Comparison of ENCODE assay signal across 10 mouse cellular contexts in the genomic region with DNA sequence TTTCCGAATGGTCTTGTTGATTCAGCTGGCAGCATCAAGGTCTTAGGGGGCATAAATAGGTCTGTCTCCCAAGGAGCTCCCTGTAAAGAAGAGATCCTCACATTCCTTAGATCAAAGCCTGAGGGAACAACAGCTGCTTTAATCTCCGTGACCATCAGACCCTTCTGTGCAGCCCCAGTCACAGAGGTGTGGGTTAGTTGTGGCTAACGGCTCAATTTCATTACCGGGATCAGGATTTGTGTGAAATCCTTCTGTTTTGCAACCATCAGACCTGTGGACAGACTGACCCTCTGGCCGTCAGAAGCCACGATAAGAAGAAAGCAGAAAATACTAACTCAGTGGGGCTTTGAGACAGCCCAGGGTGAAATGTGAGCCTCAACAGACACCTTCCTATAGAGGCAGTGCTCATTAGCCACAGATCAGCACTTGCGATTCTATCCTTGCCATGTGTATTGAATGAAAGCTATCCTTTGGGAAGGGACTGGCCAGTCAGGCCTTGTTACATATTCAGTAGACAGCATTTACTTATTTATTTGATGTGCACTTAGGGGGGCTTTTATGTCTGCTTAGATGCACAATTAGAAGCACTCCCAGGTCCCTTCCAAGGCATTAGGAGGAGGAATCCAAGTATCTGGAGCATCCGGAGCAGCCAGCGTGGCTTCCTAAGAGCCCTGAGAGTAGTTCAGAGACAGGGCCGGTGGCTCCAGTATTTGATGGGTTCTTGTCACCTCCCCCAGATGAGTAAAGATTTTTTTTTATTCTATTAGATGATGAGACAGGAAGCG.
A peak's percentile ranks its signal among the peaks of the same experiment; 100 is the strongest.
DNase-seq lines count a peak whose midpoint lies in the region; ATAC-seq lines count a peak whose summit lies in the region.
"Had no signal": no experiment of that assay in that cellular context is flagged by ENCODE, and none has a peak within 500 bp of the region (broad histone marks: within the 10 kb centered on the region; RNA-seq: fewer than 3 reads in every experiment).

No protein-coding gene starts in this region.

- DNase-seq in heart, adult 8-10 months (ENCODE audit: low spot score) = no peak
- DNase-seq in embryonic facial prominence, embryonic 10.5 days (ENCODE audit: low spot score) = peak; percentile 33
- no peak for DNase-seq in gastrocnemius, postnatal 10 days
- DNase-seq in adrenal gland, postnatal 36 days = no peak
- DNase-seq in testis, postnatal 14 days (ENCODE audit: low spot score) = no peak
- DNase-seq: liver, postnatal 0 days; thymus, postnatal 14 days had no signal

- ATAC-seq in heart, embryonic 13.5 days (ENCODE audit: extremely low read depth, insufficient number of reproducible peaks, low FRiP score, low TSS enrichment) = no peak
- peak; percentile 10; the same call in 1 of the 2 replicates for ATAC-seq in hindbrain, embryonic 13.5 days (ENCODE audit: low FRiP score)
- ATAC-seq in midbrain, embryonic 16.5 days = peak; percentile 63; the same call in 1 of the 2 replicates

- H3K4me3 ChIP-seq in heart, embryonic 13.5 days = no peak overlapping the region
- no peak overlapping the region for H3K4me3 ChIP-seq in embryonic facial prominence, embryonic 10.5 days
- H3K4me3 ChIP-seq in hindbrain, embryonic 13.5 days = no peak overlapping the region
- no peak overlapping the region for H3K4me3 ChIP-seq in midbrain, embryonic 16.5 days (ENCODE audit: low read depth, low read length)

- 0 out of 2 replicates have a peak overlapping the region, but pooled peaks have one; percentile 33 for H3K9ac ChIP-seq in heart, embryonic 13.5 days
- H3K9ac ChIP-seq in hindbrain, embryonic 13.5 days = peak overlapping the region; percentile 51; the same call in 1 of the 2 replicates
- 0 out of 2 replicates have a peak overlapping the region, but pooled peaks have one; percentile 8 for H3K9ac ChIP-seq in midbrain, embryonic 16.5 days (ENCODE audit: low read depth, low read length)
- H3K9ac ChIP-seq: liver, postnatal 0 days had no signal

- H3K9me3 ChIP-seq in heart, embryonic 13.5 days = no peaks in the 10 kb centered on the region
- no peaks in the 10 kb centered on the region for H3K9me3 ChIP-seq in embryonic facial prominence, embryonic 10.5 days
- H3K9me3 ChIP-seq in hindbrain, embryonic 13.5 days = no peaks in the 10 kb centered on the region
- no peaks in the 10 kb centered on the region for H3K9me3 ChIP-seq in midbrain, embryonic 16.5 days (replicated peaks; ENCODE audit: control insufficient read depth, low read length, poor library complexity, severe bottlenecking)

- peaks cover 27% of the 10 kb centered on the region for H3K36me3 ChIP-seq in heart, embryonic 13.5 days
- peaks cover 69% of the 10 kb centered on the region for H3K36me3 ChIP-seq in embryonic facial prominence, embryonic 10.5 days (replicated peaks)
- peaks cover 35% of the 10 kb centered on the region for H3K36me3 ChIP-seq in hindbrain, embryonic 13.5 days
- peaks cover 1% of the 10 kb centered on the region; the same call in 1 of the 2 replicates for H3K36me3 ChIP-seq in midbrain, embryonic 16.5 days (ENCODE audit: control insufficient read depth, insufficient read depth, low read length)

- H3K4me2 ChIP-seq in heart, embryonic 13.5 days = no peak overlapping the region
- H3K4me2 ChIP-seq in hindbrain, embryonic 13.5 days = no peak overlapping the region
- H3K4me2 ChIP-seq in midbrain, embryonic 16.5 days (ENCODE audit: low read length) = no peak overlapping the region

- H3K4me1 ChIP-seq in heart, embryonic 13.5 days = peaks cover 48% of the 10 kb centered on the region
- H3K4me1 ChIP-seq in embryonic facial prominence, embryonic 10.5 days = peaks cover 82% of the 10 kb centered on the region
- peaks cover 55% of the 10 kb centered on the region for H3K4me1 ChIP-seq in hindbrain, embryonic 13.5 days (replicated peaks)
- peaks cover 44% of the 10 kb centered on the region for H3K4me1 ChIP-seq in midbrain, embryonic 16.5 days (ENCODE audit: control insufficient read depth, insufficient read depth, low read length)

- peak overlapping the region; percentile 43 for H3K27ac ChIP-seq in heart, embryonic 13.5 days (replicated peaks)
- H3K27ac ChIP-seq in embryonic facial prominence, embryonic 10.5 days (replicated peaks) = peak overlapping the region; percentile 78
- H3K27ac ChIP-seq in hindbrain, embryonic 13.5 days = peak overlapping the region; percentile 84
- H3K27ac ChIP-seq in midbrain, embryonic 16.5 days (ENCODE audit: low read length) = peak overlapping the region; percentile 19

- WGBS in heart, embryonic 13.5 days = 32% methylated on average over 11 of the region's 11 CpGs
- WGBS in embryonic facial prominence, embryonic 10.5 days = 28% methylated on average over 11 of the region's 11 CpGs
- 20% methylated on average over 11 of the region's 11 CpGs for WGBS in hindbrain, embryonic 13.5 days
- WGBS in midbrain, embryonic 16.5 days = 10% methylated on average over 11 of the region's 11 CpGs

- no peaks in the 10 kb centered on the region for H3K27me3 ChIP-seq in heart, embryonic 13.5 days (replicated peaks)
- H3K27me3 ChIP-seq in embryonic facial prominence, embryonic 10.5 days (replicated peaks; ENCODE audit: low read depth, poor library complexity, severe bottlenecking) = no peaks in the 10 kb centered on the region
- no peaks in the 10 kb centered on the region for H3K27me3 ChIP-seq in hindbrain, embryonic 13.5 days
- H3K27me3 ChIP-seq in midbrain, embryonic 16.5 days (ENCODE audit: control insufficient read depth, insufficient read depth, low read depth, low read length) = no peaks in the 10 kb centered on the region

Comparison
In these comparisons a context has a peak if more than half of its experiments do, and no peak if none do; other contexts are left out.
1. H3K27ac ChIP-seq: peak in every context shown above with its lines; median percentile 84 in hindbrain, embryonic 13.5 days; 78 in embryonic facial prominence, embryonic 10.5 days; 43 in heart, embryonic 13.5 days; 19 in midbrain, embryonic 16.5 days.